Mouse (Mus musculus) intestine, embryonic 16.5 days (tissue): Measurements from ENCODE around the gene Cap2. TPM values are rescaled to one million over a fixed set of nuclear protein-coding genes. Genes with fewer than 3 reads are reported as not detected.

ENCODE experiments used
- ATAC-seq: fragments of 200-750 bp; cut with Nextera tagmentation; 2 replicates; pipeline ENCODE4 v1.8.0; 2017; ENCODE audit warnings: moderate TSS enrichment, moderate library complexity
- H3K27ac ChIP-seq: fragments of 300-500 bp; sonication (generic); 2 replicates; pipeline ENCODE4 v1.5.1; 2014; ENCODE audit warnings: mild to moderate bottlenecking, low read length
- H3K27me3 ChIP-seq: fragments of 300-500 bp; sonication (generic); replicated peaks from 2 replicates; pipeline ENCODE4 v1.6.1; 2014; ENCODE audit warnings: low read length, control low read depth, mixed read lengths; ENCODE audit not compliant: control insufficient read depth, insufficient read depth
- H3K36me3 ChIP-seq: fragments of 300-500 bp; sonication (generic); 2 replicates; pipeline ENCODE4 v1.6.1; 2014; ENCODE audit warnings: low read length, control low read depth; ENCODE audit not compliant: control insufficient read depth, insufficient read depth
- H3K4me1 ChIP-seq: fragments of 300-500 bp; sonication (generic); 2 replicates; pipeline ENCODE4 v1.6.1; 2014; ENCODE audit warnings: low read length, control low read depth, mixed read lengths; ENCODE audit not compliant: control insufficient read depth, insufficient read depth
- H3K4me2 ChIP-seq: fragments of 300-500 bp; sonication (generic); 2 replicates; pipeline ENCODE4 v1.6.1; 2014; ENCODE audit warnings: low read depth, low read length, control low read depth
- H3K4me3 ChIP-seq: fragments of 300-500 bp; sonication (generic); 2 replicates; pipeline ENCODE4 v1.5.1; 2014; ENCODE audit warnings: mild to moderate bottlenecking, low read length
- H3K9ac ChIP-seq: fragments of 300-500 bp; sonication (generic); 2 replicates; pipeline ENCODE4 v1.6.1; 2014; ENCODE audit warnings: low read depth, low read length
- H3K9me3 ChIP-seq: fragments of 300-500 bp; sonication (generic); 2 replicates; pipeline ENCODE4 v1.6.1; 2016; ENCODE audit warnings: low read length, control low read depth; ENCODE audit not compliant: control insufficient read depth
- WGBS: fragments of 180-500 bp; shearing (Covaris S2); extraction: QIAGEN DNeasy Blood & Tissue Kit; methylation state at CpG from one replicate; pipeline ENCODE4 v1.1.7; 2014; 5-methylcytosine and 5-hydroxymethylcytosine counted together
- polyA plus RNA-seq: library from polyadenylated mRNA; unstranded; fragments of >200 nt; fragmentation: Nextera tagmentation; extraction: Ambion mirVana; gene quantifications from 2 replicates; pipeline ENCODE4 v1.2.1, GENCODE M21; 2015

Cap2 gene
- polyA plus RNA-seq: 10.0 and 10.7 TPM in 2 replicates

DNA sequence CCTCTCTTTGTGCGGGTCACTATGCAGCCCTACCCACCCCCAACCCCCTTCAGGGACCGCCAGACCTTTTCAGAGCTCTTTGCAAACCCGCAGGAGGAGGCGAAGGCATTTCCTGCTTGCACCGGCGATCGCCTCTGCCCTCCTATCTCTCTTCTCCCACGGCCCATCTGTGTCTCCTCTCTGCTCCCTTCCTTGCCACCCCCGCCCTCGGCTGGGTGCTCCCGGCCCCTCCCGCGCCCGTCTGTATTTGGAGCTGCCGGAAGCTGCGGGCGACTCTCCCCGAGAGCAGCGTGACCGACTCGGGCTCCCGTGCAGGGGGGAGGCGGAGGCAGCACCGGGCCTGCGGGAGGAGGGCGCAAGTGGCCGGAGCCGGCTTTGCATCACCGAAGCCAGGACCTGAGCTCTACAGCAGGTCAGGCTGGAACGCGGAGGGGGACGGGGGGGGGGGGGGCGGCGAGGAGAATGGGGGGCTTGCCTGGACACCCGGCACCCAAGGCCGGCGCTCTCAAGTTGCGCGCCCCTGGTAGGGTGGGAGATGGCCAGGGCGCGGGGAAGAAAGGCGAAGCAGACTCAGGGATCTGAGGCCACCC is at the start of gene Cap2:
Cap2 (plus strand) TSS at position 49 of the 590 bp plus-strand sequence.
- ATAC-seq: peak; percentile 84
- H3K27ac ChIP-seq: peak within 1 kb of the TSS; percentile 0; the same call in 1 of the 2 replicates
- H3K4me1 ChIP-seq: no peaks in the 10 kb centered on the region
- under 1% methylated on average over 38 of the region's 42 CpGs for WGBS
- peak within 1 kb of the TSS; percentile 88 for H3K4me2 ChIP-seq
- no peaks in the 10 kb centered on the region for H3K36me3 ChIP-seq
- no peaks in the 10 kb centered on the region for H3K9me3 ChIP-seq
- peak within 1 kb of the TSS; percentile 59 for H3K4me3 ChIP-seq
- peak within 1 kb of the TSS; percentile 72 for H3K9ac ChIP-seq
- H3K27me3 ChIP-seq: no peaks in the 10 kb centered on the region

DNA sequence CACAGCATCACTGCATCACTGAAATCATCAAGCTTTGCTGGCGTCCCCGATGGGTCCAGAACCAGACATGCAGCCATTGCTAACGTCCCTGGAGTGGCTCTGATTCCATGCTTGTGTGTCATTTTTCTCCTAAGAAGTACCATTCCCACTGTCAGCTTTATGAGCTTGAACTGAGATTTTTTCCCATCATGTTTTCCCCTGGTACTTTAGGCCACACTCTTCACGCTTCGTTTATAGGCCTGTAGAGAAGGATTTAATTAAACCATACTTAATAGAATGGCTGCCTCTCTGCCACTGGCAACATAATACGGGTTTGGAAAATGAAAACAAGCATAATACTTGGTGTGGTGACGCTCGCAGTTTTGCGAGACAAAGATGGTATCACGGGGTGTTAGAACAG is 42.1 kb upstream of the Cap2 start:
- H3K9me3 ChIP-seq: no peaks in the 10 kb centered on the region
- H3K9ac ChIP-seq: no peak overlapping the region
- no peaks in the 10 kb centered on the region for H3K27me3 ChIP-seq
- H3K27ac ChIP-seq: no peak overlapping the region
- H3K36me3 ChIP-seq: no peaks in the 10 kb centered on the region
- 88% methylated on average over 10 of the region's 10 CpGs for WGBS
- no peak overlapping the region for H3K4me3 ChIP-seq
- no peak overlapping the region for H3K4me2 ChIP-seq
- ATAC-seq: no peak
- H3K4me1 ChIP-seq: no peaks in the 10 kb centered on the region

DNA sequence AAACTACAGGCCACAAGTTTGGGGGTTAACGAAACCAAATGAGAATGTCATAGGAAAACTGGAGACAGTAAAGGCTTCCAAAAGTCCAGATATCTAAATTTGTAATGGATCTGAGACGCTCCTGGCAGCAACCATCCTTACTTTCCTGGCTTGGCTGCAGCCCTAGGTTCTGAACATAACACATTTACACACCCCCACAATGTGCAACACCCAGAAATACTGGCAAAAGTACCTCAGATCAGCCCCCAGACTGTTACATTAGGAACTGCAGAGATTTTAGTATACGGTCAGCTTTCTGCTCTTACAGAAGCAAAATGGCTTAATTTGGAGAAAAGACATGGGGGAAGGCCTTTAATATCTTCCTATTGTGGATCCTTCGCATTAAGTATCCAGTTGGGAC is 39.4 kb upstream of the Cap2 start:
- H3K9ac ChIP-seq: no peak overlapping the region
- H3K9me3 ChIP-seq: no peaks in the 10 kb centered on the region
- no peak overlapping the region for H3K4me3 ChIP-seq
- no peaks in the 10 kb centered on the region for H3K36me3 ChIP-seq
- no peak overlapping the region for H3K27ac ChIP-seq
- no peaks in the 10 kb centered on the region for H3K4me1 ChIP-seq
- 90% methylated on average over 4 of the region's 4 CpGs for WGBS
- no peak overlapping the region for H3K4me2 ChIP-seq
- no peaks in the 10 kb centered on the region for H3K27me3 ChIP-seq
- ATAC-seq: no peak

DNA sequence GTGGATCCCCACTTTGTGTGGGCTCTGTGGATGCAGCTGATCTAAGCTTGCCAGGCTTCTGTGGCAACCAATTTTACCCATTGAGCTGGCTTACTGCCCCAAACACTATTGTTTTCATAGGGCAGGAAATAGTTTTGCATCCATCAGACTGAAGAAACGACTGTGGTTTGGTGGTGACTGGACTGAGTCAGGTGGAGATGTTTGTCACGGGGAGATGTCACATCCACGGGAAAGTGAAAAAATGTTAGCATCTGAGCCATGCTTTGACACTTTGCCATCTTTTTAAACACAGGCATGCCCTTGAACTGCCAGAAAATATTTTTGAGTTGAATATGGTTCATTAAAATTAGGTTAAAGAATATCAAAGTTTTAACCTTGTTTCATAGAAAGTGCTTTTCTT is 37.9 kb upstream of the Cap2 start:
- Histone ChIP-seq H3K4me3 (no peak overlapping the region), H3K9me3 (no peaks in the 10 kb centered on the region), H3K9ac (no peak overlapping the region), H3K4me2 (no peak overlapping the region), H3K27me3 (no peaks in the 10 kb centered on the region), H3K36me3 (no peaks in the 10 kb centered on the region), H3K4me1 (no peaks in the 10 kb centered on the region), H3K27ac (no peak overlapping the region)
- no peak for ATAC-seq
- WGBS: 67% methylated on average over 3 of the region's 3 CpGs

DNA sequence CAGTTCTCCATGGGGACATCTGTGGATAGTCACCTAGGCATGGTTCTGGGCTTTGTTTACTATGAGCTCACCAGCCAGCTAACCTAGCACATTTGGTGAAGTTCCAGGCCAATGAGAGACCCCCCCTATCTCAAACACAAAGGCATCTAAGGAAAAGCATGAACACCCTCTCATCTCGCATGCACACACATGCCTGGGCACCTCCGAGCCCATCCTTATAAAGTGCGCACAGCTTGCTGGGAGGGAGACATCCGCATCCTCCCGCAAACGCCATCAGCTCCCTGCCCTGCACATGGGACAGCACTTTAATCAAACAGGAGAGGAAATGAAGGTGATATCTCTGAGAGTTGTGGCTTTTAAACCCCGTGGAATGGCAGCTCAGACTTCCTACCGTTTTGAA is 33.4 kb upstream of the Cap2 start:
- 62% methylated on average over 8 of the region's 8 CpGs for WGBS
- ATAC-seq: no peak

DNA sequence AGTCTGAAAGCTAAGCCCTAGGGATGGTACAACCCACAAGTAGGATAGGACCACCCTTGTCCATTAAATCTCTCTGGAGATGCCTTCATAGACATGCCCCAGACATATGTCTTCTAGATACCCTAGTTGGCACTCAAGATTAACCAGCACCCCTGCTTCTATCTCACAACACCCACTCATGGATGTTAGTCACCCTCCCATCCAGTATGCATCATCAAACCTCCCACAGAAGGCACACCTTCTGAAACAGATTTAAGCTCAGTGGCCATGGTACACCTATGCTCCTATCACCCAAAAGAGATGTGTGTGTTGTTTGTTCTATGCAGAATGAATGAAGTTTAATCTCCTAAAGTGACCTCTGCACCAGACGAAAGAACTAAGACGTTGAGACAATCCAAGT is 32.1 kb upstream of the Cap2 start:
- H3K4me2 ChIP-seq: no peak overlapping the region
- H3K36me3 ChIP-seq: no peaks in the 10 kb centered on the region
- H3K27ac ChIP-seq: no peak overlapping the region
- no peak overlapping the region for H3K4me3 ChIP-seq
- H3K9ac ChIP-seq: no peak overlapping the region
- ATAC-seq: no peak
- H3K4me1 ChIP-seq: no peaks in the 10 kb centered on the region
- 89% methylated on average over 2 of the region's 2 CpGs for WGBS
- no peaks in the 10 kb centered on the region for H3K27me3 ChIP-seq
- H3K9me3 ChIP-seq: no peaks in the 10 kb centered on the region

More for the DNA sequence above, 33.4 kb upstream of the Cap2 start:
- Histone ChIP-seq H3K27ac (no peak overlapping the region), H3K36me3 (no peaks in the 10 kb centered on the region), H3K4me2 (no peak overlapping the region), H3K4me1 (no peaks in the 10 kb centered on the region), H3K9me3 (no peaks in the 10 kb centered on the region), H3K9ac (no peak overlapping the region), H3K27me3 (no peaks in the 10 kb centered on the region), H3K4me3 (no peak overlapping the region)

DNA sequence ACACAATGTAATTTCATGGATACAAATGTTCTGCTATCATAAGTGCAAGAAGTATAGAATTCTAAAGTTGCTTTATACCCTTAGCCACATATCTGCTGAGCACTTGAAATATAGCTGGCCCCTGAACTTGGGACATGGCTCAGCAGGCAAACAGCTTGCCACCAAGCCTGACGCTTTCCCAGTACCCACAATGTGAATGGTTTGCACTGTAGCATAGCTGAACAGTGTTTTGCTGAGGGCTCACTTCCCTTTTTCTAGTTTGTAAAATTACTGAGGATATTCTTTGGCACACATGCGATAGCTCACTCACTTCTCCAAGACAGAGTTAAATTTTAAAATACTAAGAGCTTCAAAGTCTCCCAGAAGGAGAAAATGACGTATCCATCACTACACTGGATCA is 20.4 kb upstream of the Cap2 start:
- 79% methylated on average over 3 of the region's 3 CpGs for WGBS
- H3K4me1 ChIP-seq: no peaks in the 10 kb centered on the region
- H3K36me3 ChIP-seq: no peaks in the 10 kb centered on the region
- no peaks in the 10 kb centered on the region for H3K27me3 ChIP-seq
- ATAC-seq: no peak
- H3K4me2 ChIP-seq: no peak overlapping the region
- no peak overlapping the region for H3K9ac ChIP-seq
- H3K27ac ChIP-seq: no peak overlapping the region
- no peak overlapping the region for H3K4me3 ChIP-seq
- no peaks in the 10 kb centered on the region for H3K9me3 ChIP-seq

DNA sequence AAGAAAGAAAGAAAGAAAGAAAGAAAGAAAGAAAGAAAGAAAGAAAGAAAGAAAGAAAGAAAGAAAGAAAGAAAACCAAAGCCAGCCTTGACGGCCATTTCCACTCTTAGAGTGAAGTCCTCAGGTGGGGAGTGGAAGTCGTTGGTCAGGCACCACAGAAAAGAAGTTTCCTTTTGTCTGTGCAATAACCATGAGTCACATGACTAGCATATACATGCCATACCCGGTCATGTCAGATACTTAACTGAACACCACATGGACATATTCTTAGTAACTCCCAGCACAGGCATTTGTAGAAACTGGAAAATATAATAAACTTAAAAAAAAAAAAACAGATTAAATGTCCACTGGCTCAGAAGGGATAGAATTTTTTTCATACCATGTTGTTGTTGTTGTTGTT is 16.0 kb upstream of the Cap2 start:
- Histone ChIP-seq H3K27me3 (no peaks in the 10 kb centered on the region), H3K9ac (no peak overlapping the region), H3K4me2 (no peak overlapping the region), H3K27ac (no peak overlapping the region), H3K4me3 (no peak overlapping the region), H3K4me1 (no peaks in the 10 kb centered on the region), H3K9me3 (no peaks in the 10 kb centered on the region), H3K36me3 (no peaks in the 10 kb centered on the region)
- no peak for ATAC-seq
- 82% methylated on average over 3 of the region's 3 CpGs for WGBS

DNA sequence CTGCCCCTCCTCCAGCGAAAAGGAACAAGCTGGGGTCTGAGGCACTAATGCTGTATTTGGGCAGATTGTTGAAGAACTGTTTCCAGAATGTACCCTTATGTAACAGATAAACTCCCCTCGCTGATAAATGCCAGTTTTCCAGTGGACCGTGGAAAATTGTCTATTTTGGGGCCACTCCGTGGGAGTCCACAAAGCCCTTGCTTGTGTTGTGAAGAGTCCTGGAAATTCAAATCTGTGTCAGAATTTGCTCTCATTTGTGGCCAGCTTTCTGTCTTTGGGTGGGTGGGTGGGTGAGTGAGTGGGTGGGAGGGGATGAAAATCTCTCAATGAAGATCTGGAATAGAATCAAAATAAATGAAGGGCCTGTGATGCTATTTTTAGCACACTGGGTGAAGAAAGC is 13.5 kb upstream of the Cap2 start:
- H3K4me3 ChIP-seq: no peak overlapping the region
- H3K27ac ChIP-seq: no peak overlapping the region
- WGBS: 84% methylated on average over 4 of the region's 4 CpGs
- H3K4me2 ChIP-seq: no peak overlapping the region
- ATAC-seq: no peak
- H3K4me1 ChIP-seq: 0 out of 2 replicates have a peak, but pooled peaks cover 2% of the 10 kb centered on the region
- H3K9me3 ChIP-seq: no peaks in the 10 kb centered on the region
- no peak overlapping the region for H3K9ac ChIP-seq
- no peaks in the 10 kb centered on the region for H3K36me3 ChIP-seq
- no peaks in the 10 kb centered on the region for H3K27me3 ChIP-seq

DNA sequence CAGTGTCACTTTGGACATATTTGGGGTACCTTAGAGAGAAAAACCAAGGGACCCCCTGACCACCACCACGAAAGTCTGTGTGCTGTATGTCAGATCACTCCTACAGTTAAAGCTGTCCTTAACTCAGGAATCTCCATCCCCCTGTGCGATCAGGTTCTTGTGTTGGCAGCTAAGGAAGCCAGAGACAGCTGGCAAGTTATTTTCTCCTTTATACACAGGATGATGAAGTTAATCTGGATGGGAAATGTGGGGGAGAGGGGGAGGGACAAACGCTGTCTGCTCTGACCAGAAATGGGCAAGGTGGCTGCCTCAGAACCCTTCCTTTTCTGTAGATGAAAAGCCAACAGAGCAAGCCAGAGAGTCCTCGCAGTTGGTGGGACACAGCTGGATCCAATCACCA is 11.0 kb upstream of the Cap2 start:
- Histone ChIP-seq H3K4me3 (no peak overlapping the region), H3K9me3 (no peaks in the 10 kb centered on the region), H3K4me2 (no peak overlapping the region), H3K9ac (no peak overlapping the region), H3K36me3 (no peaks in the 10 kb centered on the region), H3K27me3 (no peaks in the 10 kb centered on the region), H3K4me1 (0 out of 2 replicates have a peak, but pooled peaks cover 2% of the 10 kb centered on the region), H3K27ac (no peak overlapping the region)
- ATAC-seq: no peak
- 36% methylated on average over 4 of the region's 4 CpGs for WGBS
